Mouse (Mus musculus): ENCODE results near the gene Fam207a. TPM values are rescaled to one million over a fixed set of nuclear protein-coding genes. Genes with fewer than 3 reads are reported as not detected.

Fam207a gene
- polyA plus RNA-seq (2012; ENCODE audit: insufficient read depth, insufficient read length, missing spikeins), result 5.4 and 11.1 TPM in 2 replicates

- Histone ChIP-seq H3K27ac (replicated peaks; ENCODE audit: low read depth, low read length) (peak within 1 kb of the TSS; percentile 74), H3K4me1 (ENCODE audit: control insufficient read depth, insufficient read depth, insufficient read length, low read length) (peaks cover 8% of the 10 kb centered on the region), H3K4me3 (ENCODE audit: insufficient read depth, low read depth, low read length) (peak within 1 kb of the TSS; percentile 79)
These were observed at the start of gene Fam207a for GRCm38 (mm10) chr10:77515385-77516348. Fam207a (minus strand) TSS chr10:77515785.

- H3K4me1 ChIP-seq (ENCODE audit: control insufficient read depth, insufficient read depth, insufficient read length, low read length), result no peaks in the 10 kb centered on the region
- no peak overlapping the region for H3K27ac ChIP-seq (replicated peaks; ENCODE audit: low read depth, low read length)
These were observed 49.4 kb upstream of the Fam207a start for GRCm38 (mm10) chr10:77565005-77565404.

GRCm38 (mm10) chr10:77561508-77561907, 45.9 kb upstream of the Fam207a start:
- no peak overlapping the region for H3K27ac ChIP-seq (replicated peaks; ENCODE audit: low read depth, low read length)
- no peak overlapping the region for H3K4me3 ChIP-seq (ENCODE audit: insufficient read depth, low read depth, low read length)
- no peaks in the 10 kb centered on the region for H3K4me1 ChIP-seq (ENCODE audit: control insufficient read depth, insufficient read depth, insufficient read length, low read length)

More at GRCm38 (mm10) chr10:77565005-77565404, 49.4 kb upstream of the Fam207a start:
- H3K4me3 ChIP-seq (ENCODE audit: insufficient read depth, low read depth, low read length), result no peak overlapping the region

GRCm38 (mm10) chr10:77560830-77561229, 45.2 kb upstream of the Fam207a start:
- no peak overlapping the region for H3K27ac ChIP-seq (replicated peaks; ENCODE audit: low read depth, low read length)
- H3K4me3 ChIP-seq (ENCODE audit: insufficient read depth, low read depth, low read length), result no peak overlapping the region
- no peaks in the 10 kb centered on the region for H3K4me1 ChIP-seq (ENCODE audit: control insufficient read depth, insufficient read depth, insufficient read length, low read length)

- Histone ChIP-seq H3K4me1 (ENCODE audit: control insufficient read depth, insufficient read depth, insufficient read length, low read length) (no peaks in the 10 kb centered on the region), H3K4me3 (ENCODE audit: insufficient read depth, low read depth, low read length) (no peak overlapping the region)
These were observed 44.5 kb upstream of the Fam207a start for GRCm38 (mm10) chr10:77560090-77560489.

GRCm38 (mm10) chr10:77557641-77558040, 42.1 kb upstream of the Fam207a start:
- no peaks in the 10 kb centered on the region for H3K4me1 ChIP-seq (ENCODE audit: control insufficient read depth, insufficient read depth, insufficient read length, low read length)
- H3K27ac ChIP-seq (replicated peaks; ENCODE audit: low read depth, low read length), result no peak overlapping the region
- no peak overlapping the region for H3K4me3 ChIP-seq (ENCODE audit: insufficient read depth, low read depth, low read length)

More at GRCm38 (mm10) chr10:77560090-77560489, 44.5 kb upstream of the Fam207a start:
- no peak overlapping the region for H3K27ac ChIP-seq (replicated peaks; ENCODE audit: low read depth, low read length)

- no peak overlapping the region for H3K27ac ChIP-seq (replicated peaks; ENCODE audit: low read depth, low read length)
- no peak overlapping the region for H3K4me3 ChIP-seq (ENCODE audit: insufficient read depth, low read depth, low read length)
- H3K4me1 ChIP-seq (ENCODE audit: control insufficient read depth, insufficient read depth, insufficient read length, low read length), result no peaks in the 10 kb centered on the region
These were observed 41.0 kb upstream of the Fam207a start for GRCm38 (mm10) chr10:77556631-77557030.

GRCm38 (mm10) chr10:77554918-77555317, 39.3 kb upstream of the Fam207a start:
- Histone ChIP-seq H3K27ac (replicated peaks; ENCODE audit: low read depth, low read length) (no peak overlapping the region), H3K4me3 (ENCODE audit: insufficient read depth, low read depth, low read length) (no peak overlapping the region), H3K4me1 (ENCODE audit: control insufficient read depth, insufficient read depth, insufficient read length, low read length) (no peaks in the 10 kb centered on the region)

- Histone ChIP-seq H3K27ac (replicated peaks; ENCODE audit: low read depth, low read length) (no peak overlapping the region), H3K4me1 (ENCODE audit: control insufficient read depth, insufficient read depth, insufficient read length, low read length) (no peaks in the 10 kb centered on the region), H3K4me3 (ENCODE audit: insufficient read depth, low read depth, low read length) (no peak overlapping the region)
These were observed 37.7 kb upstream of the Fam207a start for GRCm38 (mm10) chr10:77553285-77553684.

GRCm38 (mm10) chr10:77552162-77552561, 36.6 kb upstream of the Fam207a start:
- no peak overlapping the region for H3K27ac ChIP-seq (replicated peaks; ENCODE audit: low read depth, low read length)

GRCm38 (mm10) chr10:77550874-77551273, 35.3 kb upstream of the Fam207a start:
- 0 out of 2 replicates have a peak overlapping the region, but pooled peaks have one; percentile 39 for H3K27ac ChIP-seq (replicated peaks; ENCODE audit: low read depth, low read length)
- no peaks in the 10 kb centered on the region for H3K4me1 ChIP-seq (ENCODE audit: control insufficient read depth, insufficient read depth, insufficient read length, low read length)
- no peak overlapping the region for H3K4me3 ChIP-seq (ENCODE audit: insufficient read depth, low read depth, low read length)

More at GRCm38 (mm10) chr10:77552162-77552561, 36.6 kb upstream of the Fam207a start:
- no peaks in the 10 kb centered on the region for H3K4me1 ChIP-seq (ENCODE audit: control insufficient read depth, insufficient read depth, insufficient read length, low read length)
- H3K4me3 ChIP-seq (ENCODE audit: insufficient read depth, low read depth, low read length), result no peak overlapping the region

- H3K27ac ChIP-seq (replicated peaks; ENCODE audit: low read depth, low read length), result no peak overlapping the region
- no peak overlapping the region for H3K4me3 ChIP-seq (ENCODE audit: insufficient read depth, low read depth, low read length)
- no peaks in the 10 kb centered on the region for H3K4me1 ChIP-seq (ENCODE audit: control insufficient read depth, insufficient read depth, insufficient read length, low read length)
These were observed 33.0 kb upstream of the Fam207a start for GRCm38 (mm10) chr10:77548576-77548975.

- Histone ChIP-seq H3K4me1 (ENCODE audit: control insufficient read depth, insufficient read depth, insufficient read length, low read length) (no peaks in the 10 kb centered on the region), H3K27ac (replicated peaks; ENCODE audit: low read depth, low read length) (peak overlapping the region; percentile 35; the same call in 1 of the 2 replicates), H3K4me3 (ENCODE audit: insufficient read depth, low read depth, low read length) (no peak overlapping the region)
These were observed 29.3 kb upstream of the Fam207a start for GRCm38 (mm10) chr10:77544916-77545315.

GRCm38 (mm10) chr10:77543226-77543625, 27.6 kb upstream of the Fam207a start:
- Histone ChIP-seq H3K4me3 (ENCODE audit: insufficient read depth, low read depth, low read length) (no peak overlapping the region), H3K4me1 (ENCODE audit: control insufficient read depth, insufficient read depth, insufficient read length, low read length) (no peaks in the 10 kb centered on the region), H3K27ac (replicated peaks; ENCODE audit: low read depth, low read length) (no peak overlapping the region)

GRCm38 (mm10) chr10:77541864-77542666, 26.5 kb upstream of the Fam207a start:
- H3K4me1 ChIP-seq (ENCODE audit: control insufficient read depth, insufficient read depth, insufficient read length, low read length), result no peaks in the 10 kb centered on the region
- H3K4me3 ChIP-seq (ENCODE audit: insufficient read depth, low read depth, low read length), result no peak overlapping the region
- H3K27ac ChIP-seq (replicated peaks; ENCODE audit: low read depth, low read length), result no peak overlapping the region

Measured in brown adipose tissue, adult 24 weeks (tissue).